Mouse (Mus musculus): Measurements from ENCODE around the gene Ncoa7.
A peak's percentile ranks its signal among the peaks of the same experiment; 100 is the strongest.

Gene Ncoa7

DNA sequence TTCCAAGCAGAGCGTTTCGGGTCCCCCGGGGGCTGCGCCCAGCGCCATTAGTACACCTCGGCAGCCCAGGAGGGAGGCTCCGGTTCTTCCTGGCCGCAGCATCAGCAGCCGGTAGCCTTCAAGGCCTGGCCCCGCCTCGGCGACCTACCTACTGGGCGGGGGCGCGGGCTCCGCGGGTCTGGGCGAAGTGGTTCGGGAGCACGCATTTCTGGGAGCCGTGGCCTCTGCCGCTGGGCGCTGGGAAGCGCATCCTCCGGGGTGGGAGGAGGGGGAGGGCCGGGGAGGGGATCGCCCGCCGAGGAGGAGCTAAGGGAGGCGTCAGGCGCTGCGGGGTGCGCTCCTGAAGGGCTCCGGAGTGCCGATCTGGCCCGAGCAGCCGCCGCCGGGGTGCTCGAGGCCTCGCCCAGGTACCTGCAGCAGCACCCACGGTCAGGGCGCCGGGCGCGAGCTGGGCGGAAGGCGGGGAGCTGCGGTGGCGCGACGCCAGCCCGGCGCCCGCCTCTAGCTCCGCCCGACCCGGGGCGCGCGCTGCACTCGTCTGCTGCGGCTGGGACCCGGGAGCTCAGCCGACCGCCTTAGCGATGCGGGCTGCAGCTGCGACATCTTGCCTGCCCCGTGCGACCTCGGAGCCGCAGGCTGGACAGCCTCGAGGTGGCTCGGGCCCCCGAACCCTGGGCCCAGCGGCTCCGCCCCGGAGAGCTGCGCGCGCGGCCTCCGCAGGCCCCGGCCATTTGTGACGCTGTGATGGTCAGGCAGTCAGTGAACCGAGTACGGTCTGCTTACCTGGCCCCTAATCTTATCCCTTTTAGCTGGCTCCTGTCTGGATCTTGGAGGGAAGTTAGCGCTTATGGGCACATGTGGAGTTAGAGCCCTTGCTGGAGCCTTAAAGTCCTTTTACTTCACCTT is at the start of gene Ncoa7:
TSS of gene Ncoa7 (minus strand) at position 646 of the 906 bp plus-strand sequence.
- peak; percentile 10 to 46 for DNase-seq (ENCODE audit: low read depth in 1 of 2, low spot score in 2 of 2)

GRCm38 (mm10) chr10:30845101-30845825 is 42.1 kb upstream of the Ncoa7 start:
- DNase-seq (ENCODE audit: low read depth in 1 of 2, low spot score in 2 of 2), result no peak

DNA sequence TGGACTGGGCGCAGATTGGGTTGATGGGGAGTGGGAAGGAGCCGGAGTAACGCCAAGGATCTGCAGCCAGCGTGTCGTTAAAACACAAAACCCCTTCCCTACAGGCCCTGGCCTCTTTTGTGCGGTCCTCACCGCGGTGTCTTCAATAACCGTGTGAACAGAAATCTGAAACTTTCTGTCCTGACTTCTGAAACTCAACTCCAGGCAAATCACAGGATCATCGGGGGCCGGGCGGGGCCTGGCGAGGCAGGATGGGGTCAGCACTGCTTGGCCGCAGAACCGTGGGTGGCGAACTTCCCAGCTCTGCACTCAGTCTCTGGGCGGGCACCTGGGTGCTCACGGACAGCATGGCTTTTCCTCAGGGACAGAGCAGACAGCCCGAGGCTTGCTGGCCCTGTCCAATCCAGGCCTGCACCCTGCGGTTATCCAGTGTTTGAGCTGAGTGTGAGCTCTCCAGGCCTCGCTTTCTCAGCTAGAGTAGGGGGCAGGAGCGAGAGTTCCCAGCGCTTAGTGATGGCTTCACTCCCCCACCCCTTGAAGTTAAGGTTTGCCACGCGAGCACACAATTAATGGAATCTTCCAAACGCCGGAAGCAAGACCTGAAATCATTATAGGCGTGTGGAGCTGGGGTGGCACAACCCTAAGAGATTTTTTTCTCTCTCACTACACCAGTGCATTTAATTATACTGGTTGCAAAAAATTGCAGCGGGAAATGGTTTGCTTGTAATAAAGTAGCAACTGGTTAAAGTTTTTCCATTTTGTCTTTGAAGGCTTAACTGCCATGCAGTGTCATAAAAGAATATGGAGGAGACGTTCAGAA is 41.3 kb upstream of the Ncoa7 start:
- DNase-seq (ENCODE audit: low read depth in 1 of 2, low spot score in 2 of 2), result no peak

- DNase-seq (ENCODE audit: low read depth in 1 of 2, low spot score in 2 of 2), result no peak
Observed at GRCm38 (mm10) chr10:30843438-30844190, 40.5 kb upstream of the Ncoa7 start.

DNA sequence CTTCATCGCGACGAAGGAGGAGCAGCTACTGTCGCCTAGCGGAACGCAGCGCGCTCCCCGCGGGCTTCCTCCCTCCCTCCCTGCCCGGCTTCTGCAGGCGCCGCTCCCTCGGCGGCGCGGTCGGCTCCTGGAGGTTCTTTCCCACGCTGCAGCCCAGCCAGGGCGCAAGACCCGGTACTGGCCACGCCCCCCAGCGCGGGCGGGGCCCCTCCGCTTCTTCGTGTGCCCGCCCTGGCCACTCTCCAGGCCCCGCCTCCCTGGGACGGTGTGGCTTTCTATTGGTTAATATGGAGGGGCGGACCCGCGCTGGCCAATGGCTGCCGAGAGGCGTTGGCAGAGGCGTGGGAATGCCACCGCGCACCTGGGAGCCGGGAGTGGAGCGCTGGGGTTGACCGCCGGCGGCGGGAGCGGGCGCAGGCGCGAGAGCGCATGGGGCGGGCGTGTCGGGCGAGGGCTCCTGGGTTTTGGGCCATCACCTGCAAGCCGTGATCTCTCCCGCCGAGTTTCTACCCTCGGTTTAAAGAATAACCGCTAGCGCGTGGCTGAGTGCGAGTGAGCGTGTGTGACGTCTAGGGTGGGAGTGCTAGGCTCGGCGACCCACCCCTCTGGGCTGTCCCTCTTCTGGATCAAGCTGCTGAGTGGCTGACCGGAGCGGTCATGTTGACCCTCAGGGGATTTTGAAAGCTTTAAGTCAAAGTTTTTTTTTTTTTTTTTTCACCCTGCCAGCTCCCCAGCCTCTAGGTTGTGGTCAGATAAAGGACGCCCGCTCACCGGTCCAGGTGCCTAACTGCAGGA is 39.7 kb upstream of the Ncoa7 start, which contains the start of gene Hey2:
TSS of gene Hey2 (minus strand) at position 159 of the 795 bp plus-strand sequence.
- DNase-seq (ENCODE audit: low read depth in 1 of 2, low spot score in 2 of 2), result peak; percentile 76 to 85

- no peak for DNase-seq (ENCODE audit: low read depth in 1 of 2, low spot score in 2 of 2)
Observed at GRCm38 (mm10) chr10:30842228-30842627, 39.1 kb upstream of the Ncoa7 start.

- no peak for DNase-seq (ENCODE audit: low read depth in 1 of 2, low spot score in 2 of 2)
Observed at GRCm38 (mm10) chr10:30840824-30841223, 37.7 kb upstream of the Ncoa7 start.

- no peak for DNase-seq (ENCODE audit: low read depth in 1 of 2, low spot score in 2 of 2)
Observed at GRCm38 (mm10) chr10:30838188-30838587, 35.1 kb upstream of the Ncoa7 start.

GRCm38 (mm10) chr10:30825049-30825448 is 21.9 kb upstream of the Ncoa7 start:
- no peak for DNase-seq (ENCODE audit: low read depth in 1 of 2, low spot score in 2 of 2)

DNA sequence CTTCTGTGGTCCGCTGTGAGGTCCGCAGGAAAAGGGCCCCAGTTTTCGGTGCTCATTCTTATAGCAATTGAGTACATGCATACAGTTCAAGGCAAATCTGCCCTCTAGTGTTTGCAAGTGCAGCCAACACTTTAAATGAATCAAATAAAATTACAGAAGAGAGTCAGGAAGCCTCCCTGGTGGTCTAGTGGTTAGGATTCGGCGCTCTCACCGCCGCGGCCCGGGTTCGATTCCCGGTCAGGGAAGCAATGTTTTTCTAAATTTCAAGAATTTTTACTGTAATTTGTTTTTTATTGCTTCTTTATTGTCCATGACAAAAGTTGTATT is 7.8 kb upstream of the Ncoa7 start:
- peak; percentile 48 to 69 for DNase-seq (ENCODE audit: low read depth in 1 of 2, low spot score in 2 of 2)

GRCm38 (mm10) chr10:30810247-30810966 is 7.3 kb upstream of the Ncoa7 start:
- DNase-seq (ENCODE audit: low read depth in 1 of 2, low spot score in 2 of 2), result no peak

- peak in 1 of 2 experiments; percentile 9 for DNase-seq (ENCODE audit: low read depth in 1 of 2, low spot score in 2 of 2)
Observed at GRCm38 (mm10) chr10:30803587-30804253, 594 bp upstream of the Ncoa7 start.

GRCm38 (mm10) chr10:30802033-30802432 is 1.1 kb downstream of the Ncoa7 start:
- DNase-seq (ENCODE audit: low read depth in 1 of 2, low spot score in 2 of 2), result no peak

GRCm38 (mm10) chr10:30799713-30800450 is 3.2 kb downstream of the Ncoa7 start:
- DNase-seq (ENCODE audit: low read depth in 1 of 2, low spot score in 2 of 2), result no peak

- no peak for DNase-seq (ENCODE audit: low read depth in 1 of 2, low spot score in 2 of 2)
Observed at GRCm38 (mm10) chr10:30796469-30797261, 6.5 kb downstream of the Ncoa7 start.

GRCm38 (mm10) chr10:30791016-30791415 is 12.1 kb downstream of the Ncoa7 start:
- no peak for DNase-seq (ENCODE audit: low read depth in 1 of 2, low spot score in 2 of 2)

- DNase-seq (ENCODE audit: low read depth in 1 of 2, low spot score in 2 of 2), result no peak
Observed at GRCm38 (mm10) chr10:30789521-30789920, 13.6 kb downstream of the Ncoa7 start.
